Mouse (Mus musculus) ES-E14 (cell line): ENCODE data around the gene Ddit4l. TPM values are rescaled to one million over a fixed set of nuclear protein-coding genes. Genes with fewer than 3 reads are reported as not detected.
"Not testable (repeated sequence)": the region's sequence is repeated elsewhere in the genome, so short reads cannot be mapped to it uniquely, and the experiment has no call there.

Experiments
- DNase-seq: peaks from one replicate; pipeline ENCODE4 v3.0.0-alpha.2; 2013; ENCODE audit warnings: low read depth, low spot score
- H3K27ac ChIP-seq: 2 replicates; pipeline ENCODE4 v1.5.1; 2012; ENCODE audit warnings: low read depth, mild to moderate bottlenecking, low read length, moderate library complexity, mixed read lengths; ENCODE audit not compliant: poor library complexity, insufficient read depth, severe bottlenecking
- H3K36me3 ChIP-seq: 2 replicates; pipeline ENCODE4 v1.6.1; 2012; ENCODE audit warnings: mild to moderate bottlenecking, low read length, moderate library complexity, mixed read lengths; ENCODE audit not compliant: control insufficient read depth, poor library complexity, insufficient read depth, severe bottlenecking
- H3K4me1 ChIP-seq, 2 experiments: fragments of 150-350 bp in 1 of 2; sonication (generic) in 1 of 2; 2 replicates each; pipeline ENCODE4 v1.6.1; 2012; ENCODE audit warnings: low read length in 2 of 2, mild to moderate bottlenecking in 1 of 2, mixed read lengths in 1 of 2; ENCODE audit not compliant: control insufficient read depth in 2 of 2, insufficient read depth in 2 of 2, poor library complexity in 1 of 2
- H3K4me3 ChIP-seq, 2 experiments: fragments of 150-350 bp in 1 of 2; sonication (generic) in 1 of 2; 2 replicates each; pipeline ENCODE4 v1.5.1; 2012; ENCODE audit warnings: low read length in 2 of 2, low read depth in 1 of 2, mild to moderate bottlenecking in 1 of 2, mixed read lengths in 1 of 2; ENCODE audit not compliant: insufficient read depth in 1 of 2, poor library complexity in 1 of 2, severe bottlenecking in 1 of 2
- H3K9ac ChIP-seq: 2 replicates; pipeline ENCODE4 v1.6.1; 2012; ENCODE audit warnings: low read depth, mild to moderate bottlenecking, low read length, mixed read lengths; ENCODE audit not compliant: poor library complexity, insufficient read depth, severe bottlenecking
- H3K9me3 ChIP-seq: fragments of 150-350 bp; sonication (generic); 2 replicates; pipeline ENCODE4 v1.6.1; 2012; ENCODE audit warnings: low read depth, mild to moderate bottlenecking, low read length; ENCODE audit not compliant: control insufficient read depth, insufficient read depth
- CHD2 ChIP-seq: IDR thresholded peaks from 2 replicates; pipeline ENCODE4 v1.6.1; 2014; ENCODE audit warnings: mild to moderate bottlenecking, low read depth, low read length, inconsistent platforms
- HCFC1 ChIP-seq: IDR thresholded peaks from 2 replicates; pipeline ENCODE4 v1.6.1; 2012; ENCODE audit warnings: low read length, inconsistent platforms, borderline replicate concordance; ENCODE audit not compliant: insufficient read depth
- MAFK ChIP-seq: IDR thresholded peaks from 2 replicates; pipeline ENCODE4 v1.6.1; 2014; ENCODE audit warnings: mild to moderate bottlenecking, low read depth, low read length, inconsistent platforms; ENCODE audit not compliant: insufficient read depth
- ZC3H11A ChIP-seq: IDR thresholded peaks from 2 replicates; pipeline ENCODE4 v1.6.1; 2012; ENCODE audit warnings: low read depth, mild to moderate bottlenecking, inconsistent platforms, low read length, borderline replicate concordance
- ZNF384 ChIP-seq: IDR thresholded peaks from 2 replicates; pipeline ENCODE4 v1.6.1; 2012; ENCODE audit warnings: low read depth, low read length, inconsistent platforms
- in situ Hi-C, 2 experiments: fragments of 600-800 bp; cut with MboI; formaldehyde crosslinking; loops; one replicate each; pipeline ENCODE4 v1.15.1; 2025; ENCODE audit warnings: low sequenced_read_pairs in 2 of 2, inconsistent platforms in 1 of 2; ENCODE audit not compliant: unreplicated experiment in 2 of 2
- total RNA-seq: library from RNA; depleted of rRNA; stranded (reverse); fragments of 300-350 nt; gene quantifications from 2 replicates; pipeline ENCODE4 v1.2.3, GENCODE M21; 2012; rRNA removed

The Ddit4l gene
- total RNA-seq, 1 experiment = 11.2 TPM

DNA sequence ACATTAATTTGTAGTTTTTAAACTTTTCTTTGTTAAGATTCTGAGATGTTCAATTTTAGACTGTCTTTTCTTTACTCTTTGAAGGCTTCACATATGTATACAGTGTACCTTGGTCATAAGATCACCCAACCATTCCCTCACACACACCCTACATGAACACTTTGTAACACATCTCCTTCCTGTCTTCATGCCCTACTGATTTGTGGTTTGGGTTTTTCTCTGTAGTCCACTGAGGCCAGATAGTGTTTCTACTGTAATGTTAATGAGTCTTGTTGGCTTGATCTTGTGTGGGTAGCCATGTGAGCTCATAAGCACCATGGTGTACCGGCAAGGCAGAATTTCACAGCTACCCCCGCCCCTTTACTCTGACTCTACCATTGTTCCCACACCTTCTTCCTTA is 31.4 kb downstream of the Ddit4l start:
- no peak overlapping the region for H3K4me3 ChIP-seq
- TF ChIP-seq ZNF384 = no peak
- no peak for TF ChIP-seq MAFK
- TF ChIP-seq CHD2 = no peak
- TF ChIP-seq HCFC1 = no peak
- TF ChIP-seq ZC3H11A = no peak
- no peak overlapping the region for H3K9ac ChIP-seq
- no peaks in the 10 kb centered on the region for H3K36me3 ChIP-seq
- in situ Hi-C loops = no loop called here
- H3K27ac ChIP-seq = no peak overlapping the region
- no peaks in the 10 kb centered on the region for H3K9me3 ChIP-seq
- no peak for DNase-seq
- H3K4me1 ChIP-seq = no peaks in the 10 kb centered on the region

DNA sequence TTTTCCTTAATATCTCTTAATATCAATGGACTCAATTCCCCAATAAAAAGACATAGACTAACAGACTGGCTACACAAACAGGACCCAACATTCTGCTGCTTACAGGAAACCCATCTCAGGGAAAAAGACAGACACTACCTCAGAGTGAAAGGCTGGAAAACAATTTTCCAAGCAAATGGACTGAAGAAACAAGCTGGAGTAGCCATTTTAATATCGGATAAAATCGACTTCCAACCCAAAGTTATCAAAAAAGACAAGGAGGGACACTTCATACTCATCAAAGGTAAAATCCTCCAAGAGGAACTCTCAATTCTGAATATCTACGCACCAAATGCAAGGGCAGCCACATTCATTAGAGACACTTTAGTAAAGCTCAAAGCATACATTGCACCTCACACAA is 49.8 kb downstream of the Ddit4l start, which contains the start of gene Gm21962:
TSS of gene Gm21962 (plus strand) at position 301 of the 400 bp plus-strand sequence.
- H3K9ac ChIP-seq, in situ Hi-C loops, DNase-seq, H3K27ac ChIP-seq, H3K4me1 ChIP-seq, H3K4me3 ChIP-seq, H3K36me3 ChIP-seq, H3K9me3 ChIP-seq: not testable (repeated sequence)

Other genes with a start within 250 kb of the Ddit4l start
- gene Gm21962, start 49.9 kb downstream of the Ddit4l start, total RNA-seq = 0.62 and 1.5 TPM in 2 replicates
- 1,847 and 2,038 TPM in 2 replicates for gene H2afz, start 242.9 kb downstream of the Ddit4l start, total RNA-seq
- 4.8 and 5.1 TPM in 2 replicates for gene Dnajb14, start 246.1 kb downstream of the Ddit4l start, total RNA-seq